Mouse (Mus musculus) CH12.LX (cell line): ENCODE results near the gene Ccdc30. TPM values are rescaled to one million over a fixed set of nuclear protein-coding genes. Genes with fewer than 3 reads are reported as not detected.

Experiments
- DNase-seq: peaks from one replicate; pipeline ENCODE4 v3.0.0-alpha.2; 2013; ENCODE audit errors: extremely low read depth
- H3K27ac ChIP-seq: 2 replicates; pipeline ENCODE4 v1.5.1; 2012; ENCODE audit warnings: low read depth, mild to moderate bottlenecking, control low read depth, moderate library complexity; ENCODE audit not compliant: insufficient read depth
- H3K27me3 ChIP-seq: replicated peaks from 2 replicates; pipeline ENCODE3; 2012; ENCODE audit warnings: inconsistent platforms
- H3K36me3 ChIP-seq, 2 experiments: replicated peaks in 1 of 2; 2 replicates each; pipeline versions ENCODE3 to v1.6.1; 2012; ENCODE audit warnings: inconsistent platforms in 1 of 2, low read length in 1 of 2, mild to moderate bottlenecking in 1 of 2, mixed read lengths in 1 of 2, moderate library complexity in 1 of 2; ENCODE audit not compliant: control insufficient read depth in 1 of 2, insufficient read depth in 1 of 2
- H3K4me1 ChIP-seq, 2 experiments: 2 replicates each; pipeline ENCODE4 v1.6.1; 2012; ENCODE audit warnings: inconsistent platforms in 1 of 2, moderate library complexity in 1 of 2; ENCODE audit not compliant: insufficient read depth in 2 of 2, control insufficient read depth in 1 of 2
- H3K4me2 ChIP-seq: 2 replicates; pipeline ENCODE4 v1.6.1; 2012; ENCODE audit warnings: low read depth, mild to moderate bottlenecking, control low read depth; ENCODE audit not compliant: poor library complexity, insufficient read depth, severe bottlenecking
- H3K4me3 ChIP-seq, 3 experiments: fragments of 150-350 bp in 1 of 3; sonication (generic) in 1 of 3; replicated peaks in 1 of 3; 2 replicates each; pipeline versions ENCODE3 to v1.5.1; 2011 to 2012; ENCODE audit warnings: low read depth in 2 of 3, low read length in 2 of 3, mild to moderate bottlenecking in 2 of 3, moderate library complexity in 2 of 3, control low read depth in 1 of 3, improper control_type of control experiment in 1 of 3, inconsistent platforms in 1 of 3, mixed read lengths in 1 of 3; ENCODE audit not compliant: poor library complexity in 1 of 3
- H3K79me2 ChIP-seq: replicated peaks from 2 replicates; pipeline ENCODE4 v1.6.1; 2012; ENCODE audit warnings: mild to moderate bottlenecking, moderate library complexity; ENCODE audit not compliant: control insufficient read depth, poor library complexity, insufficient read depth, severe bottlenecking; ENCODE audit errors: extremely low read depth
- H3K9ac ChIP-seq: 2 replicates; pipeline ENCODE4 v1.6.1; 2012; ENCODE audit warnings: low read depth, mild to moderate bottlenecking, control low read depth, moderate library complexity; ENCODE audit not compliant: insufficient read depth
- H3K9me3 ChIP-seq: replicated peaks from 2 replicates; pipeline ENCODE3; 2012; ENCODE audit warnings: low read length, inconsistent platforms, mixed read lengths
- BHLHE40 ChIP-seq: IDR thresholded peaks from 2 replicates; pipeline ENCODE4 v1.6.1; 2011; ENCODE audit warnings: mild to moderate bottlenecking, low read depth, low read length, improper control_type of control experiment
- CHD1 ChIP-seq: IDR thresholded peaks from 2 replicates; pipeline ENCODE4 v1.6.1; 2012; ENCODE audit warnings: low read depth, low read length, improper control_type of control experiment, inconsistent platforms
- CHD2 ChIP-seq: IDR thresholded peaks from 2 replicates; pipeline ENCODE4 v1.6.1; 2011; ENCODE audit warnings: low read length, improper control_type of control experiment
- ELF1 ChIP-seq: IDR thresholded peaks from 2 replicates; pipeline ENCODE4 v1.6.1; 2014; ENCODE audit warnings: low read depth, mild to moderate bottlenecking, inconsistent platforms, low read length, improper control_type of control experiment
- EP300 ChIP-seq: IDR thresholded peaks from 2 replicates; pipeline ENCODE4 v1.6.1; 2011; ENCODE audit warnings: low read length, improper control_type of control experiment
- GABPA ChIP-seq: IDR thresholded peaks from 2 replicates; pipeline ENCODE4 v1.6.1; 2012; ENCODE audit warnings: low read depth, low read length, improper control_type of control experiment, inconsistent platforms; ENCODE audit not compliant: insufficient replicate concordance
- JUN ChIP-seq: IDR thresholded peaks from 2 replicates; pipeline ENCODE4 v1.6.1; 2011; ENCODE audit warnings: low read depth, mild to moderate bottlenecking, low read length, improper control_type of control experiment, moderate library complexity; ENCODE audit not compliant: insufficient read depth
- KAT2A ChIP-seq: IDR thresholded peaks from 2 replicates; pipeline ENCODE4 v1.6.1; 2012; ENCODE audit warnings: low read length, improper control_type of control experiment, inconsistent platforms; ENCODE audit not compliant: insufficient replicate concordance
- MAX ChIP-seq: IDR thresholded peaks from 2 replicates; pipeline ENCODE4 v1.6.1; 2011; ENCODE audit warnings: low read length, improper control_type of control experiment
- MXI1 ChIP-seq: IDR thresholded peaks from 2 replicates; pipeline ENCODE4 v1.6.1; 2011; ENCODE audit warnings: mild to moderate bottlenecking, low read depth, low read length, improper control_type of control experiment
- PAX5 ChIP-seq: IDR thresholded peaks from 2 replicates; pipeline ENCODE4 v1.6.1; 2012; ENCODE audit warnings: low read length, inconsistent platforms, mixed read lengths
- POLR2A ChIP-seq: IDR thresholded peaks from 2 replicates; pipeline ENCODE4 v1.6.1; 2011; ENCODE audit warnings: low read depth, mild to moderate bottlenecking, improper control_type of control experiment, low read length
- POLR2AphosphoS2 ChIP-seq: IDR thresholded peaks from 2 replicates; pipeline ENCODE4 v1.6.1; 2011; ENCODE audit warnings: low read depth, low read length, improper control_type of control experiment
- RAD21 ChIP-seq: IDR thresholded peaks from 2 replicates; pipeline ENCODE4 v1.6.1; 2011; ENCODE audit warnings: low read depth, mild to moderate bottlenecking, low read length, improper control_type of control experiment, moderate library complexity
- RCOR1 ChIP-seq: conservative IDR thresholded peaks from 2 replicates; pipeline ENCODE4 v1.6.1; 2012; ENCODE audit warnings: low read depth, mild to moderate bottlenecking, inconsistent platforms, low read length, improper control_type of control experiment
- SIN3A ChIP-seq: IDR thresholded peaks from 2 replicates; pipeline ENCODE4 v1.6.1; 2012; ENCODE audit warnings: low read length, improper control_type of control experiment, inconsistent platforms
- SMC3 ChIP-seq: IDR thresholded peaks from 2 replicates; pipeline ENCODE4 v1.6.1; 2011; ENCODE audit warnings: low read depth, low read length, improper control_type of control experiment
- TCF12 ChIP-seq: IDR thresholded peaks from 2 replicates; pipeline ENCODE4 v1.6.1; 2014; ENCODE audit warnings: low read depth, mild to moderate bottlenecking, inconsistent platforms, low read length, improper control_type of control experiment
- USF1 ChIP-seq: IDR thresholded peaks from 2 replicates; pipeline ENCODE4 v1.6.1; 2014; ENCODE audit warnings: low read depth, mild to moderate bottlenecking, inconsistent platforms, low read length, improper control_type of control experiment
- USF2 ChIP-seq: conservative IDR thresholded peaks from 2 replicates; pipeline ENCODE4 v1.6.1; 2011; ENCODE audit warnings: low read depth, low read length, improper control_type of control experiment
- ZKSCAN1 ChIP-seq: IDR thresholded peaks from 2 replicates; pipeline ENCODE4 v1.6.1; 2012; ENCODE audit warnings: low read depth, inconsistent platforms, low read length, improper control_type of control experiment, borderline replicate concordance
- dilution Hi-C: fragments of 300-500 bp; cut with MboI; formaldehyde crosslinking; loops from 2 replicates; pipeline ENCODE4 v1.14.3; 2020; ENCODE audit warnings: low sequenced_read_pairs; ENCODE audit not compliant: extremely low pct_unique_long_range_greater_than_20kb, extremely low pct_ligation_motif_present
- in situ Hi-C: fragments of 300-500 bp; cut with MboI; formaldehyde crosslinking; loops from 3 replicates; pipeline ENCODE4 v1.14.3; 2019; ENCODE audit warnings: low sequenced_read_pairs, low pct_ligation_motif_present, low pct_unique_long_range_greater_than_20kb, mixed read lengths
- polyA plus RNA-seq: library from polyadenylated mRNA; unstranded; fragments of >175 nt; gene quantifications from 2 replicates; pipeline ENCODE4 v1.2.1, GENCODE M21; 2012; ENCODE audit warnings: low read depth; ENCODE audit not compliant: insufficient read length
- total RNA-seq, 2 experiments: library from RNA; depleted of rRNA; stranded (reverse); fragments of 300-350 nt in 1 of 2; fragments of >200 nt in 1 of 2; gene quantifications; 2 replicates each; pipeline ENCODE4 v1.2.3; 2012 to 2014

Ccdc30 gene
- total and polyA plus RNA-seq, 3 experiments = 0.04 TPM; not detected in 2

GRCm38 (mm10) chr4:119313756-119314155, 101.6 kb downstream of the Ccdc30 start:
- no peak overlapping the region for H3K4me2 ChIP-seq
- TF ChIP-seq CHD1 (no peak), RAD21 (no peak), TCF12 (no peak), JUN (no peak), RCOR1 (no peak), SMC3 (no peak), USF1 (no peak), POLR2A (no peak), EP300 (no peak), MAX (no peak), MXI1 (no peak), BHLHE40 (no peak), ZKSCAN1 (no peak), KAT2A (no peak), PAX5 (no peak), USF2 (no peak), GABPA (no peak), ELF1 (no peak), CHD2 (no peak), SIN3A (no peak)
- H3K4me3 ChIP-seq = no peak overlapping the region
- H3K36me3 ChIP-seq = peaks cover 67 to 91% of the 10 kb centered on the region in 2 experiments
- peaks cover 9 to 32% of the 10 kb centered on the region in 2 experiments; a peak in 3 of 4 replicates for H3K4me1 ChIP-seq
- no peaks in the 10 kb centered on the region for H3K27me3 ChIP-seq
- dilution Hi-C loops = no loop called here
- peak overlapping the region; percentile 81 for H3K27ac ChIP-seq
- H3K79me2 ChIP-seq = no peaks in the 10 kb centered on the region
- H3K9ac ChIP-seq = no peak overlapping the region
- H3K9me3 ChIP-seq = no peaks in the 10 kb centered on the region
- DNase-seq = no peak
- in situ Hi-C loops = no loop called here

DNA sequence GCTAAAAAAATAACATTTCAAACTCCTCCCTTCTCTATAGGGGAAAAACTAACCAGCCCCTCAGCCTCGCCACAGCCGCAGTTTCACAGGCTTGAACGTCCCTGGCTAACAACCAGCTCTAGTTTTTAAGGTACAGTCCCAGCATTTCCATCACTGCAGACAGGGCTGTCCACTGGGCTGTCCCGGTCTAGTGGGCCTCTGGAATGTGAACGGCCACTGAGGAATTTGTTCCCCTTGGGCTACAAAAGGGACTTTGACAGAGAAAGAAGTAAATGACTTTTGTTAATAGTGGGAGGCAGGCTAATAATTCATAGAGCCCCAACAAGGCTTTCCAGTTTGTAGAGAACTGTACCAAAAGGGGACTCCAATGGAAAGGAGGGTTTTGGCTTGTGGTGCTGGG, 109.9 kb downstream of the Ccdc30 start:
- Histone ChIP-seq H3K4me3 (no peak overlapping the region), H3K4me2 (no peak overlapping the region), H3K9me3 (no peaks in the 10 kb centered on the region), H3K4me1 (peaks cover 4 to 12% of the 10 kb centered on the region in 2 experiments; a peak in 2 of 4 replicates), H3K36me3 (peaks cover 27 to 69% of the 10 kb centered on the region in 2 experiments), H3K79me2 (no peaks in the 10 kb centered on the region), H3K27ac (no peak overlapping the region), H3K9ac (no peak overlapping the region), H3K27me3 (no peaks in the 10 kb centered on the region)
- TF ChIP-seq RCOR1 = no peak
- 0 out of 2 replicates have a peak, but pooled peaks have one; percentile 37 for TF ChIP-seq POLR2AphosphoS2
- dilution Hi-C loops (no loop called here), in situ Hi-C loops (no loop called here)
- DNase-seq = no peak
